Mouse (Mus musculus): ENCODE measurements around the gene Elovl6. TPM values are rescaled to one million over a fixed set of nuclear protein-coding genes. Genes with fewer than 3 reads are reported as not detected.

Gene Elovl6
- polyA plus RNA-seq, 1 experiment from 2014 or later: 40.5 TPM

DNA sequence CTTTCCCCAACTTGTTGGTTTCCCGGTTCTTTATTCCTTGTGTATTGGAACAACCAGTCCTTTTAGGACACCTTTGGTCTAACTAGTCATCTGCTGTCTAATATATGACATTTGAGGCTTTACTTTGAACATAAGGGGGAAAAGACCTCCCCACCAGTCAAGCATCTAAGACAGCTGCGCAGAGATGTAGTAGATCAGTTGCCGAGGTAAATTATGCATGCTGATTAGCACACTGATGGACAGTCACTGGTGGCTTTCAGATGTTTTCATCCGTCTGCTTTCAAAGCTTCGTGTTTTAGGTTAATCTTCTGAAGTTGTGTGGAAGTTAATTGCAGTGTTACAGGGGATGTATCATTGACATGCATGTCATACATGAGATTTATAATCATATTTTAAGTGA lies 5.8 kb downstream of the Elovl6 start:
- Histone ChIP-seq H3K4me2 (replicated peaks; ENCODE audit: low read depth, low read length) (no peak overlapping the region), H3K27ac (ENCODE audit: low read length) (no peak overlapping the region), H3K9ac (replicated peaks; ENCODE audit: low read length) (no peak overlapping the region), H3K36me3 (ENCODE audit: insufficient read depth, low read length) (peaks cover 18% of the 10 kb centered on the region), H3K4me1 (ENCODE audit: insufficient read depth, low read length) (peaks cover 49% of the 10 kb centered on the region), H3K4me3 (ENCODE audit: low read length) (no peak overlapping the region), H3K9me3 (ENCODE audit: low read length) (no peaks in the 10 kb centered on the region), H3K27me3 (ENCODE audit: insufficient read depth, low read length) (no peaks in the 10 kb centered on the region)
- ATAC-seq (ENCODE audit: low FRiP score, low TSS enrichment): no peak
- WGBS: 74% methylated on average over 5 of the region's 5 CpGs

GRCm38 (mm10) chr3:129540882-129541281 lies 8.7 kb downstream of the Elovl6 start:
- Histone ChIP-seq H3K9me3 (ENCODE audit: low read length) (peaks cover 6% of the 10 kb centered on the region; the same call in 1 of the 2 replicates), H3K4me3 (ENCODE audit: low read length) (no peak overlapping the region), H3K36me3 (ENCODE audit: insufficient read depth, low read length) (peaks cover 31% of the 10 kb centered on the region), H3K9ac (replicated peaks; ENCODE audit: low read length) (no peak overlapping the region), H3K4me2 (replicated peaks; ENCODE audit: low read depth, low read length) (no peak overlapping the region), H3K27ac (ENCODE audit: low read length) (no peak overlapping the region), H3K27me3 (ENCODE audit: insufficient read depth, low read length) (no peaks in the 10 kb centered on the region), H3K4me1 (ENCODE audit: insufficient read depth, low read length) (peaks cover 32% of the 10 kb centered on the region)
- WGBS: 79% methylated on average over 2 of the region's 2 CpGs
- ATAC-seq (ENCODE audit: low FRiP score, low TSS enrichment): no peak

GRCm38 (mm10) chr3:129541456-129541855 lies 9.3 kb downstream of the Elovl6 start:
- Histone ChIP-seq H3K27ac (ENCODE audit: low read length) (no peak overlapping the region), H3K27me3 (ENCODE audit: insufficient read depth, low read length) (no peaks in the 10 kb centered on the region), H3K9me3 (ENCODE audit: low read length) (peaks cover 6% of the 10 kb centered on the region; the same call in 1 of the 2 replicates), H3K36me3 (ENCODE audit: insufficient read depth, low read length) (peaks cover 31% of the 10 kb centered on the region), H3K4me3 (ENCODE audit: low read length) (no peak overlapping the region), H3K4me1 (ENCODE audit: insufficient read depth, low read length) (peaks cover 32% of the 10 kb centered on the region), H3K9ac (replicated peaks; ENCODE audit: low read length) (no peak overlapping the region), H3K4me2 (replicated peaks; ENCODE audit: low read depth, low read length) (no peak overlapping the region)
- ATAC-seq (ENCODE audit: low FRiP score, low TSS enrichment): no peak
- WGBS: 98% methylated on average over 11 of the region's 11 CpGs

- peaks cover 6% of the 10 kb centered on the region; the same call in 1 of the 2 replicates for H3K9me3 ChIP-seq (ENCODE audit: low read length)
- H3K36me3 ChIP-seq (ENCODE audit: insufficient read depth, low read length): peaks cover 31% of the 10 kb centered on the region
- no peak for ATAC-seq (ENCODE audit: low FRiP score, low TSS enrichment)
- peaks cover 24% of the 10 kb centered on the region for H3K4me1 ChIP-seq (ENCODE audit: insufficient read depth, low read length)
- 94% methylated on average over 3 of the region's 3 CpGs for WGBS
- H3K9ac ChIP-seq (replicated peaks; ENCODE audit: low read length): no peak overlapping the region
- no peaks in the 10 kb centered on the region for H3K27me3 ChIP-seq (ENCODE audit: insufficient read depth, low read length)
- no peak overlapping the region for H3K4me3 ChIP-seq (ENCODE audit: low read length)
- H3K27ac ChIP-seq (ENCODE audit: low read length): no peak overlapping the region
- H3K4me2 ChIP-seq (replicated peaks; ENCODE audit: low read depth, low read length): no peak overlapping the region
Measured at GRCm38 (mm10) chr3:129543376-129543775, 11.2 kb downstream of the Elovl6 start.

DNA sequence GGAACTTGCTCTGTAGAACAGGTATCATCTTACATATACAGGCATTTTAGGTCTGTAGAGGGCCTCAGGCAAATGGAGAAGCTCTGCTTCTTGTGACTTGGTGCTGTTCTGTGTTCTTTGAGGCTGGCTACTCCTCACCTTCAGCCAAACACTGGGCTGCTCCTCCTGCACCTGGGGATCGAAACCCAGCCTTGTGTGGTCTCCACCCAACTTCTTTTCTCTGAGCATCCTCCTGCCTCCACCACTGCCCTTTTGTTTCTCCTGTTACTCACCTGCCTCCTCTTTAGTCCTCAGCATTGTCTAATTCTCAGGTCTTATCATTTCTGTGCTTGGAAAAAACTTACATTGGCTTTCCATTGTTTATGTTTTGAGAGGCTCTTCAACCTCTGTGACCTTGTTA lies 12.1 kb downstream of the Elovl6 start:
- H3K4me1 ChIP-seq (ENCODE audit: insufficient read depth, low read length): peaks cover 18% of the 10 kb centered on the region
- peaks cover 6% of the 10 kb centered on the region; the same call in 1 of the 2 replicates for H3K9me3 ChIP-seq (ENCODE audit: low read length)
- no peak overlapping the region for H3K4me3 ChIP-seq (ENCODE audit: low read length)
- no peaks in the 10 kb centered on the region for H3K27me3 ChIP-seq (ENCODE audit: insufficient read depth, low read length)
- ATAC-seq (ENCODE audit: low FRiP score, low TSS enrichment): no peak
- peaks cover 31% of the 10 kb centered on the region for H3K36me3 ChIP-seq (ENCODE audit: insufficient read depth, low read length)
- WGBS: 88% methylated on average over 1 of the region's 1 CpGs
- H3K27ac ChIP-seq (ENCODE audit: low read length): no peak overlapping the region
- H3K4me2 ChIP-seq (replicated peaks; ENCODE audit: low read depth, low read length): no peak overlapping the region
- no peak overlapping the region for H3K9ac ChIP-seq (replicated peaks; ENCODE audit: low read length)

DNA sequence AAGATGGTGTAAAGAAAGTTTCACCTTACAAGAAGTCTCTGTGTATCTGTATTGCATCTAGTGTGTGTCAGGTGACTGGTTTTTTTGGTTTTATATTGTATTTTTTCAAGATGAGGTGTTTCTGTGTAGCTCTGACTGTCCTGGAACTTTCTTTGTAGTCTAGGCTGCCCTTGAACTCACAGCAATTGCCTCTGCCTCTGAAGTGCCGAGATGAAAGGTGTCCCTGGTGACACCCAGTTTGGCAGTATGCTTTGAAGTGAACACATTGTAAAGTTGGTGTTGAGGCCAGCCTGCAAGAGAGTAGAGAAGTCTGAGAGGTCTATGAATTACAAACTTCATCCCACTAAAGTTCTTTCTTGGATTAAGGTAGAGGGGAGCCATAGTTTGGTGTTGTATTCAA lies 13.1 kb downstream of the Elovl6 start:
- H3K27ac ChIP-seq (ENCODE audit: low read length): no peak overlapping the region
- peaks cover 23% of the 10 kb centered on the region for H3K4me1 ChIP-seq (ENCODE audit: insufficient read depth, low read length)
- no peak for ATAC-seq (ENCODE audit: low FRiP score, low TSS enrichment)
- peaks cover 31% of the 10 kb centered on the region for H3K36me3 ChIP-seq (ENCODE audit: insufficient read depth, low read length)
- no peak overlapping the region for H3K4me3 ChIP-seq (ENCODE audit: low read length)
- H3K4me2 ChIP-seq (replicated peaks; ENCODE audit: low read depth, low read length): no peak overlapping the region
- no peak overlapping the region for H3K9ac ChIP-seq (replicated peaks; ENCODE audit: low read length)
- 34% methylated on average over 1 of the region's 1 CpGs for WGBS
- H3K9me3 ChIP-seq (ENCODE audit: low read length): peaks cover 6% of the 10 kb centered on the region; the same call in 1 of the 2 replicates
- H3K27me3 ChIP-seq (ENCODE audit: insufficient read depth, low read length): no peaks in the 10 kb centered on the region

- peaks cover 6% of the 10 kb centered on the region; the same call in 1 of the 2 replicates for H3K9me3 ChIP-seq (ENCODE audit: low read length)
- no peak overlapping the region for H3K9ac ChIP-seq (replicated peaks; ENCODE audit: low read length)
- no peak for ATAC-seq (ENCODE audit: low FRiP score, low TSS enrichment)
- peaks cover 31% of the 10 kb centered on the region for H3K36me3 ChIP-seq (ENCODE audit: insufficient read depth, low read length)
- H3K4me1 ChIP-seq (ENCODE audit: insufficient read depth, low read length): peaks cover 23% of the 10 kb centered on the region
- H3K27ac ChIP-seq (ENCODE audit: low read length): no peak overlapping the region
- H3K27me3 ChIP-seq (ENCODE audit: insufficient read depth, low read length): no peaks in the 10 kb centered on the region
- no peak overlapping the region for H3K4me2 ChIP-seq (replicated peaks; ENCODE audit: low read depth, low read length)
- no peak overlapping the region for H3K4me3 ChIP-seq (ENCODE audit: low read length)
- WGBS: 84% methylated on average over 6 of the region's 6 CpGs
Measured at GRCm38 (mm10) chr3:129545801-129546200, 13.6 kb downstream of the Elovl6 start.

- Histone ChIP-seq H3K4me2 (replicated peaks; ENCODE audit: low read depth, low read length) (no peak overlapping the region), H3K36me3 (ENCODE audit: insufficient read depth, low read length) (peaks cover 12% of the 10 kb centered on the region), H3K9me3 (ENCODE audit: low read length) (peaks cover 6% of the 10 kb centered on the region; the same call in 1 of the 2 replicates), H3K4me1 (ENCODE audit: insufficient read depth, low read length) (peaks cover 40% of the 10 kb centered on the region), H3K9ac (replicated peaks; ENCODE audit: low read length) (no peak overlapping the region), H3K4me3 (ENCODE audit: low read length) (no peak overlapping the region), H3K27me3 (ENCODE audit: insufficient read depth, low read length) (no peaks in the 10 kb centered on the region), H3K27ac (ENCODE audit: low read length) (no peak overlapping the region)
- WGBS: 40% methylated on average over 8 of the region's 8 CpGs
- no peak for ATAC-seq (ENCODE audit: low FRiP score, low TSS enrichment)
Measured at GRCm38 (mm10) chr3:129547837-129548435, 15.8 kb downstream of the Elovl6 start.

- Histone ChIP-seq H3K27ac (ENCODE audit: low read length) (no peak overlapping the region), H3K4me2 (replicated peaks; ENCODE audit: low read depth, low read length) (no peak overlapping the region), H3K27me3 (ENCODE audit: insufficient read depth, low read length) (no peaks in the 10 kb centered on the region), H3K4me3 (ENCODE audit: low read length) (no peak overlapping the region), H3K36me3 (ENCODE audit: insufficient read depth, low read length) (0 out of 2 replicates have a peak, but pooled peaks cover 8% of the 10 kb centered on the region), H3K9ac (replicated peaks; ENCODE audit: low read length) (no peak overlapping the region), H3K4me1 (ENCODE audit: insufficient read depth, low read length) (peaks cover 44% of the 10 kb centered on the region), H3K9me3 (ENCODE audit: low read length) (peaks cover under 1% of the 10 kb centered on the region; the same call in 1 of the 2 replicates)
- no peak for ATAC-seq (ENCODE audit: low FRiP score, low TSS enrichment)
- WGBS: 64% methylated on average over 8 of the region's 8 CpGs
Measured at GRCm38 (mm10) chr3:129548760-129549159, 16.6 kb downstream of the Elovl6 start.

- Histone ChIP-seq H3K27me3 (ENCODE audit: insufficient read depth, low read length) (no peaks in the 10 kb centered on the region), H3K4me2 (replicated peaks; ENCODE audit: low read depth, low read length) (no peak overlapping the region), H3K4me1 (ENCODE audit: insufficient read depth, low read length) (peaks cover 44% of the 10 kb centered on the region), H3K27ac (ENCODE audit: low read length) (no peak overlapping the region), H3K4me3 (ENCODE audit: low read length) (no peak overlapping the region), H3K36me3 (ENCODE audit: insufficient read depth, low read length) (0 out of 2 replicates have a peak, but pooled peaks cover 1% of the 10 kb centered on the region), H3K9me3 (ENCODE audit: low read length) (no peaks in the 10 kb centered on the region), H3K9ac (replicated peaks; ENCODE audit: low read length) (no peak overlapping the region)
- WGBS: 34% methylated on average over 5 of the region's 5 CpGs
- ATAC-seq (ENCODE audit: low FRiP score, low TSS enrichment): no peak
Measured at GRCm38 (mm10) chr3:129549546-129549945, 17.4 kb downstream of the Elovl6 start.
